Mouse (Mus musculus) ES-E14 (cell line): ENCODE measurements around the gene Nubp1.

Experiments used
- HCFC1 ChIP-seq: IDR thresholded peaks from 2 replicates; pipeline ENCODE4 v1.6.1; 2012; ENCODE audit warnings: low read length, inconsistent platforms, borderline replicate concordance; ENCODE audit not compliant: insufficient read depth
- MAFK ChIP-seq: IDR thresholded peaks from 2 replicates; pipeline ENCODE4 v1.6.1; 2014; ENCODE audit warnings: mild to moderate bottlenecking, low read depth, low read length, inconsistent platforms; ENCODE audit not compliant: insufficient read depth
- ZC3H11A ChIP-seq: IDR thresholded peaks from 2 replicates; pipeline ENCODE4 v1.6.1; 2012; ENCODE audit warnings: low read depth, mild to moderate bottlenecking, inconsistent platforms, low read length, borderline replicate concordance
- ZNF384 ChIP-seq: IDR thresholded peaks from 2 replicates; pipeline ENCODE4 v1.6.1; 2012; ENCODE audit warnings: low read depth, low read length, inconsistent platforms

DNA sequence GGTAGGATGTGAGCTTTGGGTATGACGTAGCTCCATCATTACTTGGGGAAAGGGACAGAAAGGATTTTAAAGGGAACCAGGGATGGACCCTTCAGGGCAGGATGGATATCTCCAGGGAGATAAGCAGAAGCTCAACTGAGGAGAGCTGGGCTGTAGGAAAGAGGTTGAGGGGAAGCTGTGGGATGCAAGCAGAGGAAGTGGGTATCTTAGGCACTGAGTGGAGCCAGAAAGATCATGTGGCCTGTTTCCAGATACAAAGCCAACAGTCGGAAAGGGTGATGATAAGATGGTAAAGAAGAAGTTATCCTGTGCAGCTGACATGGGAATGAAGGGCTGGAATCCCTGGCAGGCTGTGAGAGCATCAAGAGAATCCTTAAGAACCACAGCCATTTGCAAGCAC lies 49.4 kb downstream of the Nubp1 start:
- TF ChIP-seq HCFC1: no peak
- TF ChIP-seq MAFK: no peak
- no peak for TF ChIP-seq ZNF384
- no peak for TF ChIP-seq ZC3H11A
